Mouse (Mus musculus): ENCODE data around the gene Chpf. TPM values are rescaled to one million over a fixed set of nuclear protein-coding genes. Genes with fewer than 3 reads are reported as not detected.

Chpf gene
- polyA plus RNA-seq, 1 experiment from 2014 or later = 42.8 TPM

GRCm38 (mm10) chr1:75487405-75488161 is 8.5 kb upstream of the Chpf start:
- peak; percentile 80 for ATAC-seq (replicated peaks; ENCODE audit: low FRiP score, low TSS enrichment, low read depth)
- peak overlapping the region; percentile 50 for H3K4me3 ChIP-seq (ENCODE audit: low read depth, low read length)
- no peaks in the 10 kb centered on the region for H3K9me3 ChIP-seq (ENCODE audit: control insufficient read depth, low read length)
- under 1% methylated on average over 56 of the region's 62 CpGs for WGBS
- H3K36me3 ChIP-seq (ENCODE audit: control insufficient read depth, insufficient read depth, low read length) = peaks cover 38% of the 10 kb centered on the region
- peak; percentile 92 for DNase-seq (ENCODE audit: low spot score)
- H3K27ac ChIP-seq (ENCODE audit: low read depth) = no peak overlapping the region
- peak overlapping the region; percentile 77 for H3K4me2 ChIP-seq (ENCODE audit: low read length)
- H3K27me3 ChIP-seq (replicated peaks; ENCODE audit: control insufficient read depth, insufficient read depth, low read length) = peaks cover 36% of the 10 kb centered on the region
- peaks cover 14% of the 10 kb centered on the region; the same call in 1 of the 2 replicates for H3K4me1 ChIP-seq (replicated peaks; ENCODE audit: control insufficient read depth, insufficient read depth, low read length)
- peak overlapping the region; percentile 36 for H3K9ac ChIP-seq (ENCODE audit: low read length)

- Histone ChIP-seq H3K9ac (ENCODE audit: low read length) (peak overlapping the region; percentile 36), H3K27ac (ENCODE audit: low read depth) (no peak overlapping the region), H3K4me2 (ENCODE audit: low read length) (peak overlapping the region; percentile 77), H3K27me3 (replicated peaks; ENCODE audit: control insufficient read depth, insufficient read depth, low read length) (peaks cover 41% of the 10 kb centered on the region), H3K4me3 (ENCODE audit: low read depth, low read length) (peak overlapping the region; percentile 50), H3K4me1 (replicated peaks; ENCODE audit: control insufficient read depth, insufficient read depth, low read length) (peaks cover 14% of the 10 kb centered on the region; the same call in 1 of the 2 replicates), H3K36me3 (ENCODE audit: control insufficient read depth, insufficient read depth, low read length) (peaks cover 33% of the 10 kb centered on the region), H3K9me3 (ENCODE audit: control insufficient read depth, low read length) (no peaks in the 10 kb centered on the region)
- 2% methylated on average over 13 of the region's 13 CpGs for WGBS
- ATAC-seq (replicated peaks; ENCODE audit: low FRiP score, low TSS enrichment, low read depth) = peak; percentile 11; the same call in 1 of the 2 replicates
- no peak for DNase-seq (ENCODE audit: low spot score)
Observed at GRCm38 (mm10) chr1:75487040-75487404, 7.9 kb upstream of the Chpf start.

- 10% methylated on average over 24 of the region's 24 CpGs for WGBS
- ATAC-seq (replicated peaks; ENCODE audit: low FRiP score, low TSS enrichment, low read depth) (no peak), DNase-seq (ENCODE audit: low spot score) (no peak)
- H3K9ac ChIP-seq (ENCODE audit: low read length) = no peak overlapping the region
- peak overlapping the region; percentile 50; the same call in 1 of the 2 replicates for H3K4me3 ChIP-seq (ENCODE audit: low read depth, low read length)
- H3K4me2 ChIP-seq (ENCODE audit: low read length) = peak overlapping the region; percentile 77
- no peak overlapping the region for H3K27ac ChIP-seq (ENCODE audit: low read depth)
- H3K27me3 ChIP-seq (replicated peaks; ENCODE audit: control insufficient read depth, insufficient read depth, low read length) = peaks cover 45% of the 10 kb centered on the region
- no peaks in the 10 kb centered on the region for H3K9me3 ChIP-seq (ENCODE audit: control insufficient read depth, low read length)
- peaks cover 28% of the 10 kb centered on the region for H3K36me3 ChIP-seq (ENCODE audit: control insufficient read depth, insufficient read depth, low read length)
- peaks cover 14% of the 10 kb centered on the region; the same call in 1 of the 2 replicates for H3K4me1 ChIP-seq (replicated peaks; ENCODE audit: control insufficient read depth, insufficient read depth, low read length)
Observed at GRCm38 (mm10) chr1:75486561-75486960, 7.5 kb upstream of the Chpf start.

GRCm38 (mm10) chr1:75480735-75481134 is 1.6 kb upstream of the Chpf start:
- Histone ChIP-seq H3K4me1 (replicated peaks; ENCODE audit: control insufficient read depth, insufficient read depth, low read length) (peaks cover 15% of the 10 kb centered on the region; the same call in 1 of the 2 replicates), H3K36me3 (ENCODE audit: control insufficient read depth, insufficient read depth, low read length) (peaks cover 12% of the 10 kb centered on the region), H3K9me3 (ENCODE audit: control insufficient read depth, low read length) (no peaks in the 10 kb centered on the region), H3K9ac (ENCODE audit: low read length) (no peak overlapping the region), H3K4me3 (ENCODE audit: low read depth, low read length) (no peak overlapping the region), H3K4me2 (ENCODE audit: low read length) (no peak overlapping the region), H3K27ac (ENCODE audit: low read depth) (no peak overlapping the region), H3K27me3 (replicated peaks; ENCODE audit: control insufficient read depth, insufficient read depth, low read length) (peaks cover 43% of the 10 kb centered on the region)
- DNase-seq (ENCODE audit: low spot score) (no peak), ATAC-seq (replicated peaks; ENCODE audit: low FRiP score, low TSS enrichment, low read depth) (no peak)
- 84% methylated on average over 7 of the region's 7 CpGs for whole genome bisulfite sequencing

GRCm38 (mm10) chr1:75480036-75480435 is 929 bp upstream of the Chpf start:
- ATAC-seq (replicated peaks; ENCODE audit: low FRiP score, low TSS enrichment, low read depth) (no peak), DNase-seq (ENCODE audit: low spot score) (no peak)
- peak overlapping the region; percentile 73 for H3K4me3 ChIP-seq (ENCODE audit: low read depth, low read length)
- 23% methylated on average over 13 of the region's 13 CpGs for WGBS
- peak overlapping the region; percentile 70 for H3K4me2 ChIP-seq (ENCODE audit: low read length)
- no peak overlapping the region for H3K27ac ChIP-seq (ENCODE audit: low read depth)
- peaks cover 19% of the 10 kb centered on the region for H3K36me3 ChIP-seq (ENCODE audit: control insufficient read depth, insufficient read depth, low read length)
- H3K9me3 ChIP-seq (ENCODE audit: control insufficient read depth, low read length) = no peaks in the 10 kb centered on the region
- peaks cover 37% of the 10 kb centered on the region for H3K27me3 ChIP-seq (replicated peaks; ENCODE audit: control insufficient read depth, insufficient read depth, low read length)
- H3K9ac ChIP-seq (ENCODE audit: low read length) = no peak overlapping the region; the same call in 1 of the 2 replicates
- H3K4me1 ChIP-seq (replicated peaks; ENCODE audit: control insufficient read depth, insufficient read depth, low read length) = peaks cover 15% of the 10 kb centered on the region; the same call in 1 of the 2 replicates

- Histone ChIP-seq H3K36me3 (ENCODE audit: control insufficient read depth, insufficient read depth, low read length) (peaks cover 23% of the 10 kb centered on the region), H3K4me3 (ENCODE audit: low read depth, low read length) (peak overlapping the region; percentile 73), H3K4me1 (replicated peaks; ENCODE audit: control insufficient read depth, insufficient read depth, low read length) (peaks cover 15% of the 10 kb centered on the region; the same call in 1 of the 2 replicates), H3K4me2 (ENCODE audit: low read length) (peak overlapping the region; percentile 70), H3K27ac (ENCODE audit: low read depth) (no peak overlapping the region), H3K9ac (ENCODE audit: low read length) (no peak overlapping the region; the same call in 1 of the 2 replicates), H3K9me3 (ENCODE audit: control insufficient read depth, low read length) (no peaks in the 10 kb centered on the region), H3K27me3 (replicated peaks; ENCODE audit: control insufficient read depth, insufficient read depth, low read length) (peaks cover 37% of the 10 kb centered on the region)
- 2% methylated on average over 24 of the region's 24 CpGs for WGBS
- DNase-seq (ENCODE audit: low spot score) = no peak
- ATAC-seq (replicated peaks; ENCODE audit: low FRiP score, low TSS enrichment, low read depth) = no peak
Observed at GRCm38 (mm10) chr1:75479635-75479989, 505 bp upstream of the Chpf start.

GRCm38 (mm10) chr1:75478497-75478896 is 610 bp downstream of the Chpf start:
- WGBS = under 1% methylated on average over 20 of the region's 25 CpGs
- Histone ChIP-seq H3K27me3 (replicated peaks; ENCODE audit: control insufficient read depth, insufficient read depth, low read length) (peaks cover 32% of the 10 kb centered on the region), H3K27ac (ENCODE audit: low read depth) (peak overlapping the region; percentile 69), H3K4me3 (ENCODE audit: low read depth, low read length) (peak overlapping the region; percentile 73), H3K9me3 (ENCODE audit: control insufficient read depth, low read length) (no peaks in the 10 kb centered on the region), H3K4me2 (ENCODE audit: low read length) (peak overlapping the region; percentile 70), H3K36me3 (ENCODE audit: control insufficient read depth, insufficient read depth, low read length) (peaks cover 34% of the 10 kb centered on the region), H3K4me1 (replicated peaks; ENCODE audit: control insufficient read depth, insufficient read depth, low read length) (peaks cover 15% of the 10 kb centered on the region; the same call in 1 of the 2 replicates), H3K9ac (ENCODE audit: low read length) (peak overlapping the region; percentile 64)
- ATAC-seq (replicated peaks; ENCODE audit: low FRiP score, low TSS enrichment, low read depth) = no peak
- peak; percentile 64 for DNase-seq (ENCODE audit: low spot score)

GRCm38 (mm10) chr1:75477966-75478290 is 1.2 kb downstream of the Chpf start:
- Histone ChIP-seq H3K4me1 (replicated peaks; ENCODE audit: control insufficient read depth, insufficient read depth, low read length) (peaks cover 15% of the 10 kb centered on the region; the same call in 1 of the 2 replicates), H3K9me3 (ENCODE audit: control insufficient read depth, low read length) (no peaks in the 10 kb centered on the region), H3K4me3 (ENCODE audit: low read depth, low read length) (peak overlapping the region; percentile 73; the same call in 1 of the 2 replicates), H3K4me2 (ENCODE audit: low read length) (peak overlapping the region; percentile 70), H3K9ac (ENCODE audit: low read length) (no peak overlapping the region), H3K27me3 (replicated peaks; ENCODE audit: control insufficient read depth, insufficient read depth, low read length) (peaks cover 26% of the 10 kb centered on the region), H3K36me3 (ENCODE audit: control insufficient read depth, insufficient read depth, low read length) (peaks cover 40% of the 10 kb centered on the region), H3K27ac (ENCODE audit: low read depth) (no peak overlapping the region)
- ATAC-seq (replicated peaks; ENCODE audit: low FRiP score, low TSS enrichment, low read depth) = no peak
- WGBS = 48% methylated on average over 3 of the region's 3 CpGs
- no peak for DNase-seq (ENCODE audit: low spot score)
